Mouse (Mus musculus) midbrain, embryonic 11.5 days (tissue): Measurements from ENCODE around the gene C1ql1. TPM values are rescaled to one million over a fixed set of nuclear protein-coding genes. Genes with fewer than 3 reads are reported as not detected.

ENCODE experiments used
- ATAC-seq: fragments of 200-750 bp; cut with Nextera tagmentation; 2 replicates; pipeline ENCODE4 v1.8.0; 2017; ENCODE audit warnings: moderate TSS enrichment, moderate library complexity; ENCODE audit not compliant: low FRiP score
- DNase-seq: peaks from one replicate; pipeline ENCODE4 v3.0.0; 2015; ENCODE audit warnings: low spot score; ENCODE audit errors: missing footprints
- H3K27ac ChIP-seq: fragments of 300-500 bp; sonication (generic); 2 replicates; pipeline ENCODE4 v1.5.1; 2014; ENCODE audit warnings: low read depth, low read length
- H3K27me3 ChIP-seq: fragments of 300-500 bp; sonication (generic); 2 replicates; pipeline ENCODE4 v1.6.1; 2014; ENCODE audit warnings: mild to moderate bottlenecking, low read length, moderate library complexity, mixed read lengths; ENCODE audit not compliant: control insufficient read depth, insufficient read depth
- H3K36me3 ChIP-seq: fragments of 300-500 bp; sonication (generic); 2 replicates; pipeline ENCODE4 v1.6.1; 2014; ENCODE audit warnings: mild to moderate bottlenecking, low read length, moderate library complexity, mixed read lengths; ENCODE audit not compliant: control insufficient read depth, insufficient read depth
- H3K4me1 ChIP-seq: fragments of 300-500 bp; sonication (generic); 2 replicates; pipeline ENCODE4 v1.6.1; 2014; ENCODE audit warnings: low read length; ENCODE audit not compliant: control insufficient read depth, insufficient read depth
- H3K4me2 ChIP-seq: fragments of 300-500 bp; sonication (generic); 2 replicates; pipeline ENCODE4 v1.6.1; 2014; ENCODE audit warnings: mild to moderate bottlenecking, moderate library complexity
- H3K4me3 ChIP-seq: fragments of 300-500 bp; sonication (generic); 2 replicates; pipeline ENCODE4 v1.5.1; 2014; ENCODE audit warnings: low read depth, low read length
- H3K9ac ChIP-seq: fragments of 300-500 bp; sonication (generic); 2 replicates; pipeline ENCODE4 v1.6.1; 2014; ENCODE audit warnings: low read length
- H3K9me3 ChIP-seq: fragments of 300-500 bp; sonication (generic); 2 replicates; pipeline ENCODE4 v1.6.1; 2016; ENCODE audit warnings: low read length; ENCODE audit not compliant: control insufficient read depth
- WGBS: fragments of 180-500 bp; shearing (Covaris S2); extraction: QIAGEN DNeasy Blood & Tissue Kit; methylation state at CpG from one replicate; pipeline ENCODE4 v1.1.7; 2014; 5-methylcytosine and 5-hydroxymethylcytosine counted together
- polyA plus RNA-seq: library from polyadenylated mRNA; unstranded; fragments of >200 nt; fragmentation: Nextera tagmentation; extraction: Ambion mirVana; gene quantifications from 2 replicates; pipeline ENCODE4 v1.2.1, GENCODE M21; 2014

The C1ql1 gene
- polyA plus RNA-seq, 1 experiment from 2014 or later = 17.4 TPM

DNA sequence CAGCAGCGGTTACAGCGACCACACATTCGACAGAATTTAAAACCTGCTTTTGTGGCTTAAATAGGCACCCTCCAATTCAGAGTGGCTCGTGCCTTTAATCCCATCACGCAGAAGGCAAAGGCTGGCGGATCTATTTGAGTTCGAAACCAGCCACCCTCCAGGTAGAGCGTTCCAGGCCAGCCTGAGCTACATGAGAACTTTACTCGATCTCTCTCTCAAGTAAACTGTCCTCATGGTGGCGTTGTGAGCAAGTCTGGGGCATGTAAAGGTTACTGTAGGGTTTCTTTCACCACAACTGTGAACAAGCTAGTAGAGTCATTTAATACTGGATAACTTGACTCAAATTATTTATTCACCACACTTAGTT, 21.2 kb downstream of the C1ql1 start:
- peaks cover 13% of the 10 kb centered on the region for H3K4me1 ChIP-seq
- peak overlapping the region; percentile 76 for H3K4me3 ChIP-seq
- ATAC-seq = peak; percentile 56; the same call in 1 of the 2 replicates
- no peaks in the 10 kb centered on the region for H3K9me3 ChIP-seq
- H3K27me3 ChIP-seq = no peaks in the 10 kb centered on the region
- peak overlapping the region; percentile 89 for H3K27ac ChIP-seq
- peak overlapping the region; percentile 59 for H3K4me2 ChIP-seq
- H3K9ac ChIP-seq = peak overlapping the region; percentile 66
- WGBS = 1% methylated on average over 10 of the region's 10 CpGs
- H3K36me3 ChIP-seq = no peaks in the 10 kb centered on the region
- DNase-seq = no peak

DNA sequence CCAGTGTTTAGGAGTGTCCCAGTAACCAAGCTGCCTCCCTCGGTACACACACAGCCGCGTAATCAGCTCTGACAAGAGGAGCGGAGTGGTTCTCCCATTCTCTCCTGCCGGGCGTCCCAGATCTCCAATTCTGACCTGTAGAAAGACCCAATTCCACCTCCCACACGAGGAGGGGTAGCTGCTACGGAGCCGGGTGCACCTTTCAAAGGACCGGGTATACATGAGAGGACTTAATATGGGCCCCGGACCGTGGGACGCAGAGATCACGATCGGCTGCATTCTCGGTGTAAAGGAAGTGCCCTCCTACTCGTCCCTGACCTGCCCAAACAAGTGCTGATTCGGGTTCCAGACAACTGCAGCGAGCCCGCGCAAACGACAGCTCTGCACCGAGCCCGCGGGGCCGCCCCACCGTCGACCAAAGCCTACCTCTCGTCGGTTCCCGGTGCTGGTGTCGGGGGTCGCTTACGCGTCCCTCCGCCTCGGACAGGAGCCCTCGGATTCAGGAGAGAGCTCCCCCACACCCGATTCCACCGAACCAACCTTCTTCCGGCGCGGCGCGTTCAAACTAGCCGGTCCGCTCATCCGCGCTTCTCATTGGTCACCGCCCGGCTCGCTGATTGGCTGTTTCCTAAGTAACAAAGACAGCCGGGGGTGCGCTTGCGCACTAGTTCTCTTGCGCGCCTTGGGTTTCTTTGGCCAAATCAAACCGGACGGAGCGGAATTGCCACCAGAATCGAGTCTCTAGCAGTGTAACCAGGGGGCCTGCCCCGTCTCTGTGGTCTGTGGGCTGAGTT, 21.7 kb downstream of the C1ql1 start, which contains the start of gene Kif18b:
TSS of gene Kif18b (minus strand) at position 568 of the 794 bp plus-strand sequence.
- H3K4me1 ChIP-seq = peaks cover 13% of the 10 kb centered on the region
- H3K9me3 ChIP-seq = no peaks in the 10 kb centered on the region
- under 1% methylated on average over 62 of the region's 62 CpGs for WGBS
- no peaks in the 10 kb centered on the region for H3K36me3 ChIP-seq
- peak within 1 kb of the TSS; percentile 76 for H3K4me3 ChIP-seq
- DNase-seq (peak; percentile 99), ATAC-seq (peak; percentile 94)
- no peaks in the 10 kb centered on the region for H3K27me3 ChIP-seq
- H3K4me2 ChIP-seq = peak within 1 kb of the TSS; percentile 59
- H3K27ac ChIP-seq = peak within 1 kb of the TSS; percentile 89
- peak within 1 kb of the TSS; percentile 89 for H3K9ac ChIP-seq

DNA sequence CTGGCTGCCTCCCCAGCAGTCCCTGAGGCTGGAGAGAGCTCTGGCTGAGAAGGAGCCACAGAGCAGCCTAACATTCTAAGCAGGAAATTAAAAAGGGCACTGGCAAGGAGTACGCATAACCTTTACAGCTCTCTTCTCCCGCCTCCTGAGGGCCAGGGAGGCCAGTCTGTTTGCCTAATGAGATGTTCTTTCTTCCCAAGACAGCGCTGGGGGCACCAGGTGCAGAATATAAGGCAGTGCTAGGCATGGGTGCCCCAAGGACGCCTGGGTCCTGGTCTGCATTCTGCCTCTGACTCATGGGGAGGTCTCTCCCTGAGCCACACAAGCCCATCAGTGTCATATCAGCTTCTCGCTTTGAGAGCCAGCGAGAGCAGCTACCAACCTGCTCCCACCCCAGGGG, 25.0 kb downstream of the C1ql1 start:
- no peaks in the 10 kb centered on the region for H3K36me3 ChIP-seq
- DNase-seq (no peak), ATAC-seq (no peak)
- H3K27me3 ChIP-seq = no peaks in the 10 kb centered on the region
- WGBS = 84% methylated on average over 6 of the region's 6 CpGs
- H3K27ac ChIP-seq = peak overlapping the region; percentile 25; the same call in 1 of the 2 replicates
- no peak overlapping the region for H3K9ac ChIP-seq
- H3K4me2 ChIP-seq = no peak overlapping the region
- H3K9me3 ChIP-seq = no peaks in the 10 kb centered on the region
- no peak overlapping the region for H3K4me3 ChIP-seq
- peaks cover 13% of the 10 kb centered on the region for H3K4me1 ChIP-seq

DNA sequence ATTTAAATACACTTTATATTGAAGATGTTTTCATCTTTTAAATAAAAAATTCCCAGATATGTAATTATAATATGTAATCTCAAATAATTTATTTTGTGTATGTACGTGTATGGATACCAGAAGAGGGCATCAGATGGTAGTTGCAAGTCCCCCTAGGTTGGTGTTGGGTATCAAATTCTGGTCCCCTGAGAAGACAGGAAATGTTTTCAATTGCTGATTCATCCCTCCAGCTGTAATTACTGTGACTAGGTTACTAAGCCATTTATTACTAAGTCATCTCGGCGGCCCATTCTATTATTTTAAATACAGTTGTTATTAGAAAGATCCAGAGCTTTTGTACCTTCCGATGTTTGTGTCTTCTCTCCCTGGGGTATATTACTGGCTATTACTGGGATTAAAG, 28.4 kb downstream of the C1ql1 start:
- DNase-seq = no peak
- WGBS = 93% methylated on average over 4 of the region's 4 CpGs
- no peaks in the 10 kb centered on the region for H3K27me3 ChIP-seq
- no peak overlapping the region for H3K4me3 ChIP-seq
- H3K9ac ChIP-seq = no peak overlapping the region
- peaks cover 7% of the 10 kb centered on the region; the same call in 1 of the 2 replicates for H3K4me1 ChIP-seq
- no peak overlapping the region for H3K27ac ChIP-seq
- no peaks in the 10 kb centered on the region for H3K9me3 ChIP-seq
- H3K36me3 ChIP-seq = peaks cover 23% of the 10 kb centered on the region
- ATAC-seq = no peak
- no peak overlapping the region for H3K4me2 ChIP-seq

DNA sequence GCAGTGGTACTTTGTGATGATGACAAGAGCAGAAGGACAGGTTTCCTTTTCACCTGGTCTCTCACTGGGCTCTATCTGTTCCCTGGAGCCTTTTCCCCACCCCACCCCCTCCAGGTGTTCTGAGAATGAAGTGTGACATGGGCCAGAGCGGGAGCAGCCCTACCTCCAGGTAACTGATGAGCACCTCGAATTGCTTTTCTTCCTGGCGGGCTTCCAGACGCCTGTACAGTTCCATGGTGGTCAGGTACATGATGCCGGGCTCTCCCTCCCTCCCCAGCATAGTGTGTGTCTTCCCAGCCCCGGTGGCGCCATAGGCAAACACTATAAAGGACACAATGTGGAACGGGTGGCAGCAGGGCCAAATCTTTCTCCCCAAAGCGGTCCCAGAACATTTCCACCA, 31.1 kb downstream of the C1ql1 start:
- Histone ChIP-seq H3K4me3 (no peak overlapping the region), H3K9me3 (no peaks in the 10 kb centered on the region), H3K27me3 (no peaks in the 10 kb centered on the region), H3K27ac (no peak overlapping the region), H3K4me1 (no peaks in the 10 kb centered on the region), H3K9ac (no peak overlapping the region), H3K4me2 (no peak overlapping the region), H3K36me3 (peaks cover 31% of the 10 kb centered on the region)
- 90% methylated on average over 9 of the region's 9 CpGs for WGBS
- ATAC-seq = no peak
- no peak for DNase-seq

DNA sequence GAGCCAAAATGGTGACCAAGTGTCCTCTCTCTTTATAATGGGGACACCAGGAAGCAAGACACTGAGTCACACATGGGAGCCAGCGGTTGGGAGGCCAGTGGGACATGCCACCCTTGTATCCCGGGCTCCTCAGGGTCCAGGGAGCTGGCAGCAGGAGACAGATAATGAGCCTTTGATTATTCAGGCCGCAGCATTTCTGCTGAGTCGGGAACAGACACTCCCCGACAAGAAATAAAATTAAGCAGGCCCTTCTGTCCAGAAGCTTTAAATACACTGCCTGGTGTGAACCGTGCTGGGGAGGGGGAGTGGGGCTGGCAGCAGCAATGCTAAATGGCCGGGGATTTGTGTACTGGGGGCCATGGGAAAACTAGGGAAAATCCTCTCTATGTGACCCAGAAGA, 35.1 kb downstream of the C1ql1 start:
- Histone ChIP-seq H3K27ac (no peak overlapping the region), H3K4me3 (no peak overlapping the region), H3K27me3 (no peaks in the 10 kb centered on the region), H3K36me3 (peaks cover 62% of the 10 kb centered on the region), H3K9ac (no peak overlapping the region), H3K4me1 (no peaks in the 10 kb centered on the region), H3K4me2 (no peak overlapping the region), H3K9me3 (no peaks in the 10 kb centered on the region)
- 85% methylated on average over 7 of the region's 7 CpGs for WGBS
- no peak for ATAC-seq
- DNase-seq = no peak

DNA sequence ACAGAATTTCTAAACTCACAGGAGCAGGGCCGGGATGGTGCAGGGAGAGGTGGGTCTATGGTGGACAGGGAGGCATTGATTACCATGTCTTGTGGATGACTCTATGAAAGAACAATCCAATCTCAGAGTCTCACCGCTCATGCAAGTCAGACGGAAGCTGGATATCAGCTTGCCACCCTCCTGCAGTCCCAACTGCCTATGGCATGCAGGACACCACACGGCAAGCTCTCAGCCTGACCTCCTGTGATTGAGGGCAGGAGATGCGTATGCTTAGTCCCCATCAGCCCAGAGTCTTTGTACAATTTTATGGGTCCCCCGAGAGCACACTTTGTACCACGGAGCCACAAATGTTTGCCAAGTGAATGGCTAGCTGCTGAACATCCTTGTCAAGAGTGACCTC, 42.8 kb downstream of the C1ql1 start:
- H3K9me3 ChIP-seq = no peaks in the 10 kb centered on the region
- H3K9ac ChIP-seq = no peak overlapping the region
- H3K36me3 ChIP-seq = peaks cover 27% of the 10 kb centered on the region
- no peaks in the 10 kb centered on the region; the same call in 1 of the 2 replicates for H3K4me1 ChIP-seq
- no peak overlapping the region for H3K4me2 ChIP-seq
- WGBS = 81% methylated on average over 7 of the region's 7 CpGs
- no peaks in the 10 kb centered on the region for H3K27me3 ChIP-seq
- DNase-seq (no peak), ATAC-seq (no peak)
- no peak overlapping the region for H3K4me3 ChIP-seq
- no peak overlapping the region for H3K27ac ChIP-seq

DNA sequence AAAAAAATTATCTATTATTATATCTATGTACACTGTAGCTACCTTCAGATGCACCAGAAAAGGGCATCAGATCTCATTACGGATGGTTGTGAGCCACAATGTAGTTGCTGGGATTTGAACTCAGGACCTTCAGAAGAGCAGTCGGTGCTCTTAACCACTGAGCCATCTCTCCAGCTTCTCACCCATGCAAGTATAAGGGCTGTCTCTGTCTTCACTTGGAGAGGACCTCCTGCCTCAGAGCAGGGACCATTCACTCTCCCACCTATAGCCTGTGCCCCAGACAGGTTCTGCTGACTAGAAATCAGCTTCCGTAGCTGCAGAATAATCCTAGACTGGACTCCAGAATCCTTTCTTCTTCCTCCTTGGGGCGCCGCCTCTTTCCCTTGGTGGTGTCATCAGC, 44.4 kb downstream of the C1ql1 start:
- H3K36me3 ChIP-seq = peaks cover 13% of the 10 kb centered on the region
- H3K27me3 ChIP-seq = no peaks in the 10 kb centered on the region
- H3K27ac ChIP-seq = no peak overlapping the region
- no peak overlapping the region for H3K4me3 ChIP-seq
- ATAC-seq = no peak
- no peaks in the 10 kb centered on the region; the same call in 1 of the 2 replicates for H3K4me1 ChIP-seq
- H3K9ac ChIP-seq = no peak overlapping the region
- DNase-seq = no peak
- H3K4me2 ChIP-seq = no peak overlapping the region
- no peaks in the 10 kb centered on the region for H3K9me3 ChIP-seq
- WGBS = 78% methylated on average over 5 of the region's 5 CpGs

DNA sequence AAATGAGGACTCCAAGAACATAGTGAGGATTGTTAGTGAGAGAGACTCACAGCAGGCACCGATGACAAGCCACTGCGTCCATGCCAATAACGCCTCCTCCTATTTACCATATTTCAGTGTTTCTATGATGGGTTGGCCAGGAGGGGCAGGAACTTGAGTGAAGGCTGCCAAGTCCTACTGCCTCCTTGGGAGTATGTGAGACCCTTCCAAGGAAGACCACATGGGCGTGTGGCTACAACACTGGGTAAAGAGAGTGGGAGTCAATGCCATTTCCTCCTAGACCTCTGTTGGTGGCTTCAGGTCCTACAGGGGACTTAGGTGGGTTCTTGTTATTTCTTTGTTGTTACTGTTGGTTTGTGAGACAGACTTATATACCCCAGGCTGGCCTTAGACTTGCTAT, 45.3 kb downstream of the C1ql1 start:
- no peaks in the 10 kb centered on the region for H3K27me3 ChIP-seq
- 68% methylated on average over 4 of the region's 4 CpGs for WGBS
- H3K4me2 ChIP-seq = no peak overlapping the region
- peaks cover 5% of the 10 kb centered on the region; the same call in 1 of the 2 replicates for H3K36me3 ChIP-seq
- H3K9me3 ChIP-seq = no peaks in the 10 kb centered on the region
- no peak overlapping the region for H3K4me3 ChIP-seq
- H3K4me1 ChIP-seq = no peaks in the 10 kb centered on the region; the same call in 1 of the 2 replicates
- H3K27ac ChIP-seq = no peak overlapping the region
- DNase-seq (no peak), ATAC-seq (no peak)
- no peak overlapping the region for H3K9ac ChIP-seq
